Mouse (Mus musculus) midbrain, embryonic 14.5 days (tissue): ENCODE results near the gene Duox1. TPM values are rescaled to one million over a fixed set of nuclear protein-coding genes. Genes with fewer than 3 reads are reported as not detected.

Experiments used
- ATAC-seq: fragments of 200-750 bp; cut with Nextera tagmentation; 2 replicates; pipeline ENCODE4 v1.8.0; 2017; ENCODE audit warnings: moderate number of reproducible peaks, moderate library complexity; ENCODE audit not compliant: low FRiP score, low TSS enrichment
- DNase-seq: peaks from one replicate; pipeline ENCODE4 v3.0.0-alpha.2; 2015
- H3K27ac ChIP-seq: fragments of 300-500 bp; sonication (generic); replicated peaks from 2 replicates; pipeline ENCODE4 v1.5.1; 2014; ENCODE audit warnings: mild to moderate bottlenecking, low read depth, low read length, moderate library complexity
- H3K27me3 ChIP-seq: fragments of 300-500 bp; sonication (generic); 2 replicates; pipeline ENCODE4 v1.6.1; 2014; ENCODE audit warnings: low read length, control low read depth, mixed read lengths; ENCODE audit not compliant: control insufficient read depth, insufficient read depth
- H3K36me3 ChIP-seq: fragments of 300-500 bp; sonication (generic); 2 replicates; pipeline ENCODE4 v1.6.1; 2014; ENCODE audit warnings: low read length, control low read depth; ENCODE audit not compliant: control insufficient read depth, insufficient read depth
- H3K4me1 ChIP-seq: fragments of 300-500 bp; sonication (generic); 2 replicates; pipeline ENCODE4 v1.6.1; 2014; ENCODE audit warnings: mild to moderate bottlenecking, antibody characterized with exemption, low read length, control low read depth; ENCODE audit not compliant: control insufficient read depth, insufficient read depth
- H3K4me2 ChIP-seq: fragments of 300-500 bp; sonication (generic); 2 replicates; pipeline ENCODE4 v1.6.1; 2014; ENCODE audit warnings: mild to moderate bottlenecking, low read length, moderate library complexity
- H3K4me3 ChIP-seq: fragments of 300-500 bp; sonication (generic); replicated peaks from 2 replicates; pipeline ENCODE4 v1.5.1; 2014; ENCODE audit warnings: low read depth, low read length
- H3K9ac ChIP-seq: fragments of 300-500 bp; sonication (generic); replicated peaks from 2 replicates; pipeline ENCODE4 v1.6.1; 2014; ENCODE audit warnings: mild to moderate bottlenecking, low read length, moderate library complexity
- H3K9me3 ChIP-seq: fragments of 300-500 bp; sonication (generic); 2 replicates; pipeline ENCODE4 v1.6.1; 2016; ENCODE audit warnings: low read length, control low read depth, mixed read lengths; ENCODE audit not compliant: control insufficient read depth
- WGBS: fragments of 180-500 bp; shearing (Covaris S2); extraction: QIAGEN DNeasy Blood & Tissue Kit; methylation state at CpG from one replicate; pipeline ENCODE4 v1.1.7; 2014; 5-methylcytosine and 5-hydroxymethylcytosine counted together
- polyA plus RNA-seq: library from polyadenylated mRNA; unstranded; fragments of >200 nt; fragmentation: Nextera tagmentation; extraction: Ambion mirVana; gene quantifications from 2 replicates; pipeline ENCODE4 v1.2.1, GENCODE M21; 2014

Gene Duox1
- polyA plus RNA-seq, 1 experiment from 2014 or later, result 0.18 TPM

DNA sequence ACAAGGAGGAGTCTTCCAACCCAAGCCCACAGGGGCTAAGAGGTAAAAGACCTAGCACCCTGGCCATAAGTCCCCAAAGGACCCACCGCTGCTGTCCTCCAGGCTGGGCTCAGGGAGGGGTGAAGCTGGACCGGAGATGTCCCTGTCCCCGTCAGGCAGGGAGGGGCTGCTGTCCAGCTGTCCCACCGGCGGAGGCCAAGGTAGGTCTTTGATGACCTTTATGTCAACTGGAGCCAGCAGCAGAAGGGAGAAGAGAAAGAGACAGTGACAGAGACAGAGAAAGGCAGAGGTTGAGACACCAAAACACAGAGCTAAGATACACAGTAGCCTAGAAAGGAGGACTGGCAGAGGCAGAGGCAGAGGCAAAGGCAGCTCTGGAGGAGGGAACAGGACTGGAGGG is 39.9 kb downstream of the Duox1 start:
- Histone ChIP-seq H3K9me3 (no peaks in the 10 kb centered on the region), H3K27me3 (no peaks in the 10 kb centered on the region), H3K27ac (no peak overlapping the region), H3K36me3 (peaks cover 65% of the 10 kb centered on the region), H3K9ac (no peak overlapping the region), H3K4me3 (no peak overlapping the region), H3K4me2 (no peak overlapping the region), H3K4me1 (peaks cover 34% of the 10 kb centered on the region)
- ATAC-seq (no peak), DNase-seq (no peak)
- 87% methylated on average over 5 of the region's 5 CpGs for WGBS

GRCm38 (mm10) chr2:122356187-122356586 is 40.7 kb downstream of the Duox1 start:
- WGBS, result 80% methylated on average over 3 of the region's 3 CpGs
- Histone ChIP-seq H3K4me1 (peaks cover 30% of the 10 kb centered on the region), H3K36me3 (peaks cover 65% of the 10 kb centered on the region)

GRCm38 (mm10) chr2:122360310-122360709 is 44.8 kb downstream of the Duox1 start:
- whole genome bisulfite sequencing, result 91% methylated on average over 6 of the region's 6 CpGs
- no peaks in the 10 kb centered on the region for H3K27me3 ChIP-seq

More at GRCm38 (mm10) chr2:122356187-122356586, 40.7 kb downstream of the Duox1 start:
- ATAC-seq (no peak), DNase-seq (no peak)
- H3K4me2 ChIP-seq, result no peak overlapping the region
- no peak overlapping the region for H3K27ac ChIP-seq
- no peaks in the 10 kb centered on the region for H3K27me3 ChIP-seq
- no peak overlapping the region for H3K9ac ChIP-seq
- H3K4me3 ChIP-seq, result no peak overlapping the region
- H3K9me3 ChIP-seq, result no peaks in the 10 kb centered on the region

GRCm38 (mm10) chr2:122361181-122361580 is 45.7 kb downstream of the Duox1 start:
- WGBS, result 96% methylated on average over 6 of the region's 6 CpGs
- no peak for DNase-seq
- H3K27me3 ChIP-seq, result no peaks in the 10 kb centered on the region
- no peak overlapping the region for H3K9ac ChIP-seq
- H3K4me3 ChIP-seq, result no peak overlapping the region
- no peak overlapping the region for H3K4me2 ChIP-seq
- H3K27ac ChIP-seq, result no peak overlapping the region
- no peak for ATAC-seq
- H3K9me3 ChIP-seq, result no peaks in the 10 kb centered on the region
- peaks cover 49% of the 10 kb centered on the region for H3K36me3 ChIP-seq
- H3K4me1 ChIP-seq, result peaks cover 3% of the 10 kb centered on the region; the same call in 1 of the 2 replicates

More at GRCm38 (mm10) chr2:122360310-122360709, 44.8 kb downstream of the Duox1 start:
- Histone ChIP-seq H3K36me3 (peaks cover 55% of the 10 kb centered on the region), H3K9ac (no peak overlapping the region), H3K4me3 (no peak overlapping the region), H3K4me2 (no peak overlapping the region), H3K9me3 (no peaks in the 10 kb centered on the region), H3K27ac (no peak overlapping the region), H3K4me1 (no peaks in the 10 kb centered on the region)
- ATAC-seq, result no peak
- no peak for DNase-seq

- WGBS, result 70% methylated on average over 10 of the region's 10 CpGs
- Histone ChIP-seq H3K27ac (no peak overlapping the region), H3K27me3 (no peaks in the 10 kb centered on the region), H3K9ac (no peak overlapping the region), H3K36me3 (peaks cover 40% of the 10 kb centered on the region), H3K4me3 (no peak overlapping the region), H3K9me3 (no peaks in the 10 kb centered on the region), H3K4me2 (no peak overlapping the region), H3K4me1 (peaks cover 12% of the 10 kb centered on the region)
- no peak for DNase-seq
- no peak for ATAC-seq
Observed at GRCm38 (mm10) chr2:122361868-122362621, 46.6 kb downstream of the Duox1 start.

DNA sequence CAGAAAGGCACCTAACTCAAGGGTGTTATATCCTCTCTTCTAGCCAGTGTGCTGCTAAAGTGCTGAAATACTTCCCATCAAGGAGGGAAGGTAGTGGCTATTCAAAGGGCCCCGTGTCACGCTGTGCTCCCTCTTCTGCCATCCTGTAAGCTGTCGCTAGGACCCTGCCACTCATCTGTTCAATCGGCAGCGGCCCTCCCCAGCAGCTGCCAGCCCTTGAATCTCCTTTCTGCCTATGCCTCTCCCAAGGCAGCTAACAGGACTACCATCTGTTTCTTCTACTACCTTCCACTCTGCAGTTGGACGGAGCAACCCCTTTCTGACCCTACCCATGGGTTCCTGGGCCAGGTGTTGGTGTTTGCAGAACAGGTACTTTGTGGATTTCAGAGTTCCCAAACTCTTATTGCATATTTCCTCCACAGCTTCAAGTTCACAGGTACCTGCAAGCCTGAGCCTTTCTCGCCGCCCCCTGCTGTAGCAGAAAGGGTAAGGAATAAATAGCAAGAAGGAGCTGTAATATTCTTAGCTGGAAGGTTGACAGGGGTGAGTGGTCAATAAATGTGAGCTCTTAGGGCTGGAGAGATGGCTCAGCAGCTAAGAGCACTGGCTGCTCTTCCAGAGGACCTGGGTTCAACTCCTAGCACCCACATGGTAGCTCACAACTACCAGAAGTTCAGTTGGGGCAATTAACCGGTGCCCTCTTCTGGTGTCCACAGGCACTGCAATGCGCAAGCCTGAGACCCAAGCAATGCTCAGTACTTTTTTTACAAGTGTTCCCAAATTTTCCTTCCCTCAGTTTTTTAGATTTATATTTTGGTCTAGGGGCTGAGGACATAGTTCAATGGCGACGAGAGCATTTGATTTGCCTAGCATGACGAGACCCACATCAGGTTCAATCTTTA is 47.4 kb downstream of the Duox1 start:
- H3K27ac ChIP-seq, result no peak overlapping the region
- peaks cover 32% of the 10 kb centered on the region for H3K36me3 ChIP-seq
- no peak overlapping the region for H3K4me2 ChIP-seq
- no peak overlapping the region for H3K4me3 ChIP-seq
- H3K4me1 ChIP-seq, result peaks cover 20% of the 10 kb centered on the region
- ATAC-seq, result no peak
- no peaks in the 10 kb centered on the region for H3K27me3 ChIP-seq
- DNase-seq, result no peak
- H3K9me3 ChIP-seq, result no peaks in the 10 kb centered on the region
- 82% methylated on average over 13 of the region's 13 CpGs for WGBS
- H3K9ac ChIP-seq, result no peak overlapping the region

DNA sequence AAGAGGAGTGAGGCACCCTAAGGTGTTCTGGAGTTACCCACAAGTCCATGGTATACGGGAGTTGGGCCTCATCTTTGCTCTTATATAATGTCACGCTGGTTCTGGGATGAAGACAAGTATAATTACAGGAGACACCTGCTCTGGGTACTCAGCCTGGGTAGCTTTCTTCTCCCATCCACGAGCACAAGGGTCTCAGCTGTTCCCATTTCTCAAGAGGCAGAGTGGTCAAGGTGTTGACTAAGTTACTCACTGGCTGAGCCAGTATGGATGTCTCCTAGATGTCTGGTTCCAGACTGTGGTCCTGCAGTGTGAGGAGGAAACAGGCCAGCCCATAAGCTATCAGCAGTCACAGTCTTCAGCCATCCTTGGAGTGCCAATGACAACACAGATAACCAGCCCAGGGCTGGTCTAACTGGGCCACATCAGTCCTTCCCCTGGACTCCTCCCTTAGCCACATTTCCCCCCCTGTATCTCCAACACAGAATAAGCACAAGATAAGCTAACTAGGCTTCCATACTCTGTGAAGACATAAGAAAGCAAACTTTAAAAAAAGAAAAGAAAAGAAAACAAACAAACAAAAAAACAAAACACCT is 49.0 kb downstream of the Duox1 start:
- no peak for ATAC-seq
- H3K4me2 ChIP-seq, result no peak overlapping the region
- WGBS, result 85% methylated on average over 3 of the region's 3 CpGs
- H3K27me3 ChIP-seq, result no peaks in the 10 kb centered on the region
- H3K4me1 ChIP-seq, result peaks cover 25% of the 10 kb centered on the region
- H3K4me3 ChIP-seq, result no peak overlapping the region
- DNase-seq, result no peak
- H3K9ac ChIP-seq, result no peak overlapping the region
- no peak overlapping the region for H3K27ac ChIP-seq
- peaks cover 19% of the 10 kb centered on the region for H3K36me3 ChIP-seq
- H3K9me3 ChIP-seq, result no peaks in the 10 kb centered on the region

DNA sequence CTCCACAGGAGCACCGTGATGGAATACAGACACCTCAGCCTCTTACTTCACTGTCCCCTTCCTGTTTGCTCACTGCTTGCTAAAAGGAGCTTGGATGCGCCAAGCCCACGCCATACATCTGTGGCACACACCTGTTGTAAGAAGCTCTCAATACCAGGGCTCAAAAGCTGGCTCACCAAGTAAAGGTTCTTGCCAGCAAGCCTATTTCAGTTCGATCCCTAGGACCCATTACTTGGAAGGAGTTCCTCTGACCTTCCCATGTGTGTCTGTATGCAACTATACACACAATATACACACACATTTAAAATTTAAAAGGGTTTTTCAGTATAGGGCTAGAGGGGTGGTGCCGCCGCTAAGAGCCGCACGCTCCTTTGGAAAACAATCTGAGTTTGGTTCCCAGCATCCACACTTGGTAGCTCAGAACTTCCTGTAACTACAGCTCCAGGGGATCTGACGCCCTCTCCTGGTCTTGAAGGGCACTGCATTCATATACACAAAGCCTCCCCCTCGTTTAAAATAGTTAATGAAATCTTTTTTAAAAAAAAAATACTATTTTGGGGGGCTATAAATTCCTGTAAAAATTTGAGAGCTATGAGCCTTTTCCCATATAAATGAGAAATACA is 49.9 kb downstream of the Duox1 start:
- H3K36me3 ChIP-seq, result peaks cover 14% of the 10 kb centered on the region; the same call in 1 of the 2 replicates
- no peak overlapping the region for H3K4me3 ChIP-seq
- H3K9ac ChIP-seq, result no peak overlapping the region
- 89% methylated on average over 10 of the region's 10 CpGs for WGBS
- ATAC-seq, result no peak
- no peak overlapping the region for H3K4me2 ChIP-seq
- peaks cover 28% of the 10 kb centered on the region for H3K4me1 ChIP-seq
- H3K27ac ChIP-seq, result 0 out of 2 replicates have a peak overlapping the region, but pooled peaks have one; percentile 17
- no peak for DNase-seq
- no peaks in the 10 kb centered on the region for H3K27me3 ChIP-seq
- H3K9me3 ChIP-seq, result no peaks in the 10 kb centered on the region
